Mouse (Mus musculus): ENCODE measurements around the gene 2410131K14Rik.

2410131K14Rik gene

GRCm38 (mm10) chr5:118244606-118245443 lies at the start of gene 2410131K14Rik, which contains the start of gene Rnft2:
2410131K14Rik (plus strand) TSS chr5:118245227.
Rnft2 (minus strand) TSS chr5:118245116.
- DNase-seq (ENCODE audit: low spot score), result peak; percentile 100

- no peak for DNase-seq (ENCODE audit: low spot score)
Observed at GRCm38 (mm10) chr5:118197421-118197820, 47.6 kb upstream of the 2410131K14Rik start.

GRCm38 (mm10) chr5:118199670-118200069 lies 45.4 kb upstream of the 2410131K14Rik start:
- DNase-seq (ENCODE audit: low spot score), result no peak

GRCm38 (mm10) chr5:118204675-118205440 lies 40.2 kb upstream of the 2410131K14Rik start:
- DNase-seq (ENCODE audit: low spot score), result peak; percentile 36

GRCm38 (mm10) chr5:118205852-118206251 lies 39.2 kb upstream of the 2410131K14Rik start:
- peak; percentile 53 for DNase-seq (ENCODE audit: low spot score)

GRCm38 (mm10) chr5:118214012-118214411 lies 31.0 kb upstream of the 2410131K14Rik start:
- no peak for DNase-seq (ENCODE audit: low spot score)

GRCm38 (mm10) chr5:118214418-118215154 lies 30.4 kb upstream of the 2410131K14Rik start:
- DNase-seq (ENCODE audit: low spot score), result peak; percentile 76

GRCm38 (mm10) chr5:118217410-118217809 lies 27.6 kb upstream of the 2410131K14Rik start:
- no peak for DNase-seq (ENCODE audit: low spot score)

- DNase-seq (ENCODE audit: low spot score), result no peak
Observed at GRCm38 (mm10) chr5:118223142-118223757, 21.8 kb upstream of the 2410131K14Rik start.

GRCm38 (mm10) chr5:118230071-118230611 lies 14.9 kb upstream of the 2410131K14Rik start:
- no peak for DNase-seq (ENCODE audit: low spot score)

- DNase-seq (ENCODE audit: low spot score), result no peak
Observed at GRCm38 (mm10) chr5:118236891-118237290, 8.1 kb upstream of the 2410131K14Rik start.

GRCm38 (mm10) chr5:118239671-118240070 lies 5.4 kb upstream of the 2410131K14Rik start:
- no peak for DNase-seq (ENCODE audit: low spot score)

- DNase-seq (ENCODE audit: low spot score), result peak; percentile 44
Observed at GRCm38 (mm10) chr5:118245606-118246308, 730 bp downstream of the 2410131K14Rik start.

- no peak for DNase-seq (ENCODE audit: low spot score)
Observed at GRCm38 (mm10) chr5:118247378-118247777, 2.4 kb downstream of the 2410131K14Rik start.

GRCm38 (mm10) chr5:118250987-118251386 lies 6.0 kb downstream of the 2410131K14Rik start:
- DNase-seq (ENCODE audit: low spot score), result no peak

GRCm38 (mm10) chr5:118253551-118253950 lies 8.5 kb downstream of the 2410131K14Rik start:
- DNase-seq (ENCODE audit: low spot score), result no peak

GRCm38 (mm10) chr5:118256981-118257380 lies 12.0 kb downstream of the 2410131K14Rik start:
- DNase-seq (ENCODE audit: low spot score), result no peak

GRCm38 (mm10) chr5:118259152-118259551 lies 14.1 kb downstream of the 2410131K14Rik start:
- DNase-seq (ENCODE audit: low spot score), result no peak

- no peak for DNase-seq (ENCODE audit: low spot score)
Observed at GRCm38 (mm10) chr5:118259636-118260035, 14.6 kb downstream of the 2410131K14Rik start.

- DNase-seq (ENCODE audit: low spot score), result no peak
Observed at GRCm38 (mm10) chr5:118260055-118260454, 15.0 kb downstream of the 2410131K14Rik start.

GRCm38 (mm10) chr5:118260642-118261041 lies 15.6 kb downstream of the 2410131K14Rik start:
- DNase-seq (ENCODE audit: low spot score), result no peak
